Mouse (Mus musculus): ENCODE data around the gene Wwc1. TPM values are rescaled to one million over a fixed set of nuclear protein-coding genes. Genes with fewer than 3 reads are reported as not detected.

Wwc1 gene
- polyA plus RNA-seq (2014; fragmentation: Nextera tagmentation; extraction: Ambion mirVana) = 6.5 and 7.1 TPM in 2 replicates

DNA sequence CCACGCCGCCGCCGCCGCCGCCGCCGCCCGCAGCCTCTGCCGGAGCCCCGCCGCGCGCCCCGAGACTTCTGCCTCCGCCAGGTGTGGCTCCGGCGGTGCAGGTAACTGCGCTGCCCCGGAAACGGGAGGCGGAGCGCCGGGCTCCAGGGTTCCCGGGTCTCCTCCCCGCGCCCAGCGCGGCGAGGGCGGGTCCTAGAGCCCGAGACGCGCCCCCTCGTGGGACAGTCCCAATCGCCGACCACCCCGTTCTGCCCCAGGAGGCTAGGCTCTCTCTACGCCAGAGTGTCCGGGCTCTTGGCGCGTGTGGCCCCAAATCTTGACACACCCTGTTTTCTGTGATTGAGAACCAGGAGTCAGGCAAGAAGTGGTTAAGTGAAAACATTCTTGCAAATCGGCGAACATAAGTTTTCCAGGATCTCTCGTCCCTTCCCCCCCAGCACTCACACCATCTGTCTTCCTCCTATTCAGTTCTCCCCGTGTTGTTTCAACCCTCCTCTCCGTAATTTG, at the start of gene Wwc1:
Gene Wwc1 (minus strand): TSS at position 117 of the 507 bp plus-strand sequence.
- 1% methylated on average over 19 of the region's 47 CpGs for WGBS
- H3K27ac ChIP-seq (ENCODE audit: low read depth, low read length) = 0 out of 2 replicates have a peak within 1 kb of the TSS, but pooled peaks have one; percentile 27
- 0 out of 2 replicates have a peak, but pooled peaks cover 4% of the 10 kb centered on the region for H3K27me3 ChIP-seq (ENCODE audit: control insufficient read depth, insufficient read depth, low read length)
- H3K9ac ChIP-seq (ENCODE audit: low read length) = peak within 1 kb of the TSS; percentile 81
- H3K4me3 ChIP-seq (ENCODE audit: low read depth, low read length) = peak within 1 kb of the TSS; percentile 83
- H3K4me1 ChIP-seq (ENCODE audit: control insufficient read depth, insufficient read depth, low read length) = 0 out of 2 replicates have a peak, but pooled peaks cover 6% of the 10 kb centered on the region
- ATAC-seq (ENCODE audit: insufficient read depth, low FRiP score, low TSS enrichment) (peak; percentile 79), DNase-seq (ENCODE audit: low spot score) (peak; percentile 84)
- H3K9me3 ChIP-seq (ENCODE audit: control insufficient read depth, low read length) = no peaks in the 10 kb centered on the region
- H3K36me3 ChIP-seq (ENCODE audit: control insufficient read depth, insufficient read depth, low read length) = no peaks in the 10 kb centered on the region
- peak within 1 kb of the TSS; percentile 93 for H3K4me2 ChIP-seq (ENCODE audit: low read depth)

DNA sequence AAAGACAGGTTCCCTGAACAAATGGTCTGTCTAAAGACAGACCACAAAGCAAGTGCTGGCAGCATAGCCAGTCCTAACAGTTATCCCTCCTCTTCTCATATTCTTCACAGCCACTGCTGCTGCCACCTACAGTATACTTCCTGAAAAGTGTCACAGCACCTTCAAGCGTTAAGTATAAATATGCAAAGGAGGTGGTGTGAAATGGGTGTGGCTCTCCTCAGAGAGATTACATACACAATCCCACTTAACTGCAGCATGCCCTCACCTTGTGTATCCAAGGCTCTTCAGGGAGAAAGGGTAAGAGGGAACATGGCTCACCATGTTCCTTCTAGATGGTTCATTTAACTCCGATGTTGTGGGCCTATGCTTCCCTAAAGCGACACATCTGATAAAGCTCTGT, 39.7 kb upstream of the Wwc1 start:
- Histone ChIP-seq H3K9ac (ENCODE audit: low read length) (no peak overlapping the region), H3K27me3 (ENCODE audit: control insufficient read depth, insufficient read depth, low read length) (no peaks in the 10 kb centered on the region), H3K4me1 (ENCODE audit: control insufficient read depth, insufficient read depth, low read length) (no peaks in the 10 kb centered on the region), H3K4me2 (ENCODE audit: low read depth) (no peak overlapping the region), H3K36me3 (ENCODE audit: control insufficient read depth, insufficient read depth, low read length) (no peaks in the 10 kb centered on the region; the same call in 1 of the 2 replicates), H3K27ac (ENCODE audit: low read depth, low read length) (no peak overlapping the region), H3K9me3 (ENCODE audit: control insufficient read depth, low read length) (no peaks in the 10 kb centered on the region), H3K4me3 (ENCODE audit: low read depth, low read length) (no peak overlapping the region)
- DNase-seq (ENCODE audit: low spot score) (no peak), ATAC-seq (ENCODE audit: insufficient read depth, low FRiP score, low TSS enrichment) (no peak)
- 70% methylated on average over 3 of the region's 3 CpGs for WGBS

DNA sequence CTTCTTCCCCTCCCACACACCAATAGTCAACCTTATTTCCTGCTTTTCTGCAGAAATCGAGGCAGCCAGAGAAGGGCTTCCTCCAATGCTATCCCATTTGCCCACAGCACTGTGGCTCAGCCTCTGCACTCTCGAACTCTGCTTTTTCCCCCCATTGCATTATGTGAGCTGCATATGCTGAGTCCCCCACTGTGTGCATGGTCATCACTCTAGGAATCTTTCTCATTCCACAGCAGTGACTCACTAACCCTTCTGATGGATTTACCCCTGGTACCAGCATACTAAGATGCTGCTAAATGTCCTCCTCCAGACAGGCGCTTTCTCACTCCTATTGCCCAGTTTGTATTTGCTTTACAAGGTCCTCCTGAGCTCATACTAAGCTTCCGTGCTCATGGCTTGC, 32.9 kb upstream of the Wwc1 start:
- no peak overlapping the region for H3K4me3 ChIP-seq (ENCODE audit: low read depth, low read length)
- DNase-seq (ENCODE audit: low spot score) = no peak
- no peak for ATAC-seq (ENCODE audit: insufficient read depth, low FRiP score, low TSS enrichment)
- H3K9me3 ChIP-seq (ENCODE audit: control insufficient read depth, low read length) = no peaks in the 10 kb centered on the region
- 72% methylated on average over 4 of the region's 4 CpGs for WGBS
- no peaks in the 10 kb centered on the region for H3K4me1 ChIP-seq (ENCODE audit: control insufficient read depth, insufficient read depth, low read length)
- no peak overlapping the region for H3K9ac ChIP-seq (ENCODE audit: low read length)
- H3K27me3 ChIP-seq (ENCODE audit: control insufficient read depth, insufficient read depth, low read length) = no peaks in the 10 kb centered on the region
- no peaks in the 10 kb centered on the region for H3K36me3 ChIP-seq (ENCODE audit: control insufficient read depth, insufficient read depth, low read length)
- no peak overlapping the region for H3K27ac ChIP-seq (ENCODE audit: low read depth, low read length)
- H3K4me2 ChIP-seq (ENCODE audit: low read depth) = no peak overlapping the region

DNA sequence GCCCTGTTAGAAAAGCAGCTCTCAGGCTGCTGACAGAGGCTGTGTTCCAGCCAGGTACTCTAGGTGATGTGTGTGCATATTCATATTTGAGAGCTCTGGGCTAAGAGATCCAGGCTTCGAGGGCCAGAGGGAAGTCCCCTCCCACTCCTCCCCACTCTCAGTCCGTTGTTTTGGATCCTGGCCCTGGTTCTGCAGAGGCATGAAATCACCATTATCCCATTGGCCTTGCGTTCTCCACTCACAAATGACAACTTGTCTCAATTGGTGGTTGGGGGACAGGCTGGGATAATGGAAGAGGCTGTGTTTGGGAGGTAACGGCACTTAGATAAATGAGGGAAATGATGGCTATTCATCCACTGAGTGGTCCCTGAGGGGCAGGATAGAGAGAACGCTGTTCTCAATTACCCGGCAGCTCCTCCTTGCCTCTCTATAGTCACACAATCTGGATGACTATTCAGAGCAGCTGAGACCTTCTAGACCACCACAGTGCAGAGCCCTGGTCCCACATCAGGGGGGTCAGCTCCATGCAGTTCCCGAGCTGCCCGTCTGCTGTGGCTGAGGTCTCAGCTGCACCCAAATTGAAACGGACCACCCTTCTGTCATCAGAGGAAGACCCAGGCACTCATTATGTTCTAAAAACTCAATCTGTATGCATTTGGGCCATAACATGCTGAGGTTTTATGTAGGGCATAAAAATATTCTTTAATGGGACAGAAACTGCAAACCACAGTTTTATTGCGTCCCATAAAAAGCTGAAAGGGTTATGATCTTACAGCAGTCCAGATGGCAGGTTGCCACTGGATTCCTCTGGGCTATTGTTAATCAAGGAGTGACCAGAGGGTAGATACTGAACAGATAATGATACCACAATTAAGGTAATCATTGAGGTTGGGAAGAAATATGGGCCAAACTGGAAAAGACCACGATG, 29.2 kb upstream of the Wwc1 start:
- WGBS = 35% methylated on average over 11 of the region's 11 CpGs
- ATAC-seq (ENCODE audit: insufficient read depth, low FRiP score, low TSS enrichment) (peak; percentile 82), DNase-seq (ENCODE audit: low spot score) (peak; percentile 46)
- Histone ChIP-seq H3K36me3 (ENCODE audit: control insufficient read depth, insufficient read depth, low read length) (no peaks in the 10 kb centered on the region), H3K4me1 (ENCODE audit: control insufficient read depth, insufficient read depth, low read length) (no peaks in the 10 kb centered on the region), H3K4me3 (ENCODE audit: low read depth, low read length) (no peak overlapping the region), H3K27me3 (ENCODE audit: control insufficient read depth, insufficient read depth, low read length) (no peaks in the 10 kb centered on the region), H3K4me2 (ENCODE audit: low read depth) (no peak overlapping the region), H3K9me3 (ENCODE audit: control insufficient read depth, low read length) (no peaks in the 10 kb centered on the region), H3K27ac (ENCODE audit: low read depth, low read length) (no peak overlapping the region), H3K9ac (ENCODE audit: low read length) (no peak overlapping the region)

DNA sequence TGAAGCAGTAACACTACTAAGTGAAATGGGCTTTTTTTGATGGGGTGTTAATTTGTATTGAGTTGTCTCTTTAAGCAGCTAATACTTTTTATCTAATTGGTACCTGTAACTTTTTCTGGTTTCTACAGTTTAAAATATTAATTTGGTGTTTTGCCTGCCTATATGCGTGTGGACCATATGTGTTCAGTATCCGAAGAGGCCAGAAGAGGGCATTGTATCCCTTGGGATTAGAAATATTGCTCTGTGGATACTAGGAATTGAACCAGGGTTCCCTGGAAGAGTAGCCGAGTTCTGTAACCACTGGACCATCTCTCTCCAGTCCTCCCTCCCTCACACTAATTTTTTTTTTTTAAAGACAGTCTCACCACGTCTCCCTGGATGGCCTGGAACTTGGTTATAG, 22.6 kb upstream of the Wwc1 start:
- DNase-seq (ENCODE audit: low spot score) = no peak

DNA sequence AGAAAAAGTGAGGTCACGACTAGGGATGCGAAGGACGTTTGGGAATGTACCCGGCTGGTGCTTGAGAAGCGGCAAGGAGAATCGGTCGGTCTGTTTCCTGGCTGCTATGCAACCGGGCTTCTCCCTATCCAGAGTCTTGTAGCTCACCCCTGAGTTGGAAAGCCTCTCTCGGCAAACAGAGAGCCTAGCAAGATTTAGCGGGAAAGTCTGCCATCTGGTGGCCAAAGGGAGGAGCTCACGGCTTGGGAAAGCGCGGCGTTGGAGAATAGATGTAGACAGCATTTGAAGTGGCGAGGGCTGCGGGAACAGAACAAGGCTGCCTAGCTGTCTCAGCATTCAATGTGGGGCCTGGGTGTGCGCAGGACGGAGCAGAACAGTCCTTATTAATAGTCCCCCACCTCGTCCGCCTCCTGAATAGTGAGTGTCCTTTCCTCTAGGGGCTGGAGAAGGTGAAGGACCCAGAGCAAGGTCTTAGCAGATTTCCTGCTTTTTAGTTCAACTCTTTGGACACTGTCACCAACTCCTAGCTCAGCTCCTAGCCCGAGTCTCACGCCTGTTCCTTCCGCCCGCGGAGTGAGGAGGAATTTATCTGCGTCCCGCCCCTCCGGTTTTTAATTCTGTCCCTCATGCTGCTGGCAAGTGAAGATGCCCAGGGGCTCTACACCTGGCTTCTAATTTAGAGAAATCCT, 21.1 kb upstream of the Wwc1 start:
- WGBS = 7% methylated on average over 28 of the region's 28 CpGs
- peaks cover 14% of the 10 kb centered on the region for H3K4me1 ChIP-seq (ENCODE audit: control insufficient read depth, insufficient read depth, low read length)
- ATAC-seq (ENCODE audit: insufficient read depth, low FRiP score, low TSS enrichment) (peak; percentile 77), DNase-seq (ENCODE audit: low spot score) (peak; percentile 94)
- H3K9me3 ChIP-seq (ENCODE audit: control insufficient read depth, low read length) = no peaks in the 10 kb centered on the region
- peak overlapping the region; percentile 12; the same call in 1 of the 2 replicates for H3K4me3 ChIP-seq (ENCODE audit: low read depth, low read length)
- no peak overlapping the region for H3K27ac ChIP-seq (ENCODE audit: low read depth, low read length)
- no peaks in the 10 kb centered on the region for H3K27me3 ChIP-seq (ENCODE audit: control insufficient read depth, insufficient read depth, low read length)
- H3K9ac ChIP-seq (ENCODE audit: low read length) = no peak overlapping the region
- peak overlapping the region; percentile 34 for H3K4me2 ChIP-seq (ENCODE audit: low read depth)
- no peaks in the 10 kb centered on the region for H3K36me3 ChIP-seq (ENCODE audit: control insufficient read depth, insufficient read depth, low read length)

More for the DNA sequence above, 22.6 kb upstream of the Wwc1 start:
- Histone ChIP-seq H3K4me2 (ENCODE audit: low read depth) (no peak overlapping the region), H3K4me1 (ENCODE audit: control insufficient read depth, insufficient read depth, low read length) (peaks cover 14% of the 10 kb centered on the region), H3K9me3 (ENCODE audit: control insufficient read depth, low read length) (no peaks in the 10 kb centered on the region), H3K4me3 (ENCODE audit: low read depth, low read length) (no peak overlapping the region), H3K27me3 (ENCODE audit: control insufficient read depth, insufficient read depth, low read length) (no peaks in the 10 kb centered on the region), H3K36me3 (ENCODE audit: control insufficient read depth, insufficient read depth, low read length) (no peaks in the 10 kb centered on the region), H3K27ac (ENCODE audit: low read depth, low read length) (no peak overlapping the region), H3K9ac (ENCODE audit: low read length) (no peak overlapping the region)
- ATAC-seq (ENCODE audit: insufficient read depth, low FRiP score, low TSS enrichment) = no peak
- WGBS = 46% methylated on average over 4 of the region's 4 CpGs

DNA sequence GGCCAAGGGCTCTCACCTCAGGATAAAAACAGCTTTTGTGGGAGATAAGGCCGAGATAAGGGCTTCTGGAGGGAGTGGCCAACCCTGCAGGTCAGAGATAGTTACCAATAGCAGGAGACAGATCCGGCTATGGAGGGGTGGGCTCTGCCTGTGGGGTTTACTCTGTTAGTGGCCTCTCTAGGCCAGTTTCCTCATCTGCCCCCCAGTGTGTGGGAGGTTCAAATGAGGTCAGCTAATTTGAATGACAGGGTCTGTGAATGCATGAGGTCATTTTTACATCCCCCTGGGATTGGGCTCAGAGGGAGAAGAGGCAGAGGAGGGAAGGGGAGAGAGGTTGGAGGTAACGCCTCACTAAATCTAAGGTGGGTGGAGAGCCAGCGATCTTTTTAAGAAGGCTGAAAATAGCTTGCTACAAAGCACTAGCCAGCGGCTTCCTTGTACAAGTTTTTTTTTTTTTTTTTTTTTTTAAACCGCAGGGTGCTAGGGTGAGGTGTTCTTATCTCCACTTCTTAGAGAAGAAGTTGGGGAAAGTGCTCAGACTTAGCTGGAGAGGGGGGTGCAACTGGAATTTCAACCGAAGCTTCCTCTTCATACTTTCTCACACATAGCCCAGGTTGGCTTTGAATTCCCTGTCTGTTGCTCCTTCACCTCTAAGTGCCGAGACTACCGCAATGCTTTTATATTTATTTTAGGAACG, 20.4 kb upstream of the Wwc1 start:
- 3% methylated on average over 10 of the region's 10 CpGs for WGBS
- H3K27me3 ChIP-seq (ENCODE audit: control insufficient read depth, insufficient read depth, low read length) = no peaks in the 10 kb centered on the region
- DNase-seq (ENCODE audit: low spot score) (no peak), ATAC-seq (ENCODE audit: insufficient read depth, low FRiP score, low TSS enrichment) (peak; percentile 40)
- H3K9ac ChIP-seq (ENCODE audit: low read length) = no peak overlapping the region
- peak overlapping the region; percentile 34 for H3K4me2 ChIP-seq (ENCODE audit: low read depth)
- H3K9me3 ChIP-seq (ENCODE audit: control insufficient read depth, low read length) = no peaks in the 10 kb centered on the region
- no peak overlapping the region for H3K27ac ChIP-seq (ENCODE audit: low read depth, low read length)
- H3K4me1 ChIP-seq (ENCODE audit: control insufficient read depth, insufficient read depth, low read length) = peaks cover 14% of the 10 kb centered on the region
- no peaks in the 10 kb centered on the region for H3K36me3 ChIP-seq (ENCODE audit: control insufficient read depth, insufficient read depth, low read length)
- peak overlapping the region; percentile 12; the same call in 1 of the 2 replicates for H3K4me3 ChIP-seq (ENCODE audit: low read depth, low read length)

DNA sequence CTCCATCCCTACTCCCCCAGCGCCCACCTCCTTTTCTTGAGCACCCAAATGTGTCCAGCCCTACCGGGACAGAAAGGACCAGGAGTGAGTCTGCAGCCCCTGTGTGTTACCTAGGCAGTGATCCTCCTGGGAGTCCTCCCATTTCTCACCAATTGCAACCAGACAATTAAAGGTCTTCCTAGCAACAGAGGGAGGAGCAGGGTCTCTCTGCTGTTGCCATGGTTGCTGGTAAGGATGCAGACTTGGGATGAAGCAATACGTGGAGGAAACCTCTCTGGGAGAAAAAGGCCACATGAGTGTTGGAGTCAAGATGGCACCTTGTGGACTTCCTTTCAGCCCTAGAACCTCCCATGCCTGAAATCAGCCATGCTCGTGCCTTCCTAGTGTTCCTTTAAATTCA, 19.7 kb upstream of the Wwc1 start:
- no peak overlapping the region for H3K27ac ChIP-seq (ENCODE audit: low read depth, low read length)
- H3K4me3 ChIP-seq (ENCODE audit: low read depth, low read length) = no peak overlapping the region
- DNase-seq (ENCODE audit: low spot score) (peak; percentile 42), ATAC-seq (ENCODE audit: insufficient read depth, low FRiP score, low TSS enrichment) (no peak)
- H3K36me3 ChIP-seq (ENCODE audit: control insufficient read depth, insufficient read depth, low read length) = no peaks in the 10 kb centered on the region
- no peaks in the 10 kb centered on the region for H3K27me3 ChIP-seq (ENCODE audit: control insufficient read depth, insufficient read depth, low read length)
- H3K9me3 ChIP-seq (ENCODE audit: control insufficient read depth, low read length) = no peaks in the 10 kb centered on the region
- 8% methylated on average over 4 of the region's 4 CpGs for WGBS
- H3K4me2 ChIP-seq (ENCODE audit: low read depth) = 0 out of 2 replicates have a peak overlapping the region, but pooled peaks have one; percentile 5
- H3K9ac ChIP-seq (ENCODE audit: low read length) = no peak overlapping the region
- H3K4me1 ChIP-seq (ENCODE audit: control insufficient read depth, insufficient read depth, low read length) = peaks cover 14% of the 10 kb centered on the region
